Mouse (Mus musculus) C2C12 (cell line): ENCODE measurements at regions not wholly inside any gene's neighbourhood (a gene's known extent, or its start where the extent isn't known, plus 50 kb on each side); places are given as distances from the start of the nearest gene placed in this dataset.

Experiments used
- CTCF ChIP-seq: IDR thresholded peaks from one replicate; pipeline ENCODE4 v1.5.1; 2011; ENCODE audit not compliant: control insufficient read depth, insufficient read depth, insufficient read length
- MAX ChIP-seq: IDR thresholded peaks from one replicate; pipeline ENCODE4 v1.6.1; 2011; ENCODE audit warnings: mild to moderate bottlenecking, control low read depth
- USF1 ChIP-seq: IDR thresholded peaks from one replicate; pipeline ENCODE4 v1.6.1; 2011; ENCODE audit warnings: low read depth, mild to moderate bottlenecking, control low read depth, moderate library complexity

GRCm38 (mm10) chr3:21546411-21546810, 530.0 kb upstream of the Tbl1xr1 start:
- no peak for TF ChIP-seq CTCF
- no peak for TF ChIP-seq USF1
- no peak for TF ChIP-seq MAX
